Mouse (Mus musculus) liver, adult 2 months (tissue): ENCODE results near the gene Mettl3. TPM values are rescaled to one million over a fixed set of nuclear protein-coding genes. Genes with fewer than 3 reads are reported as not detected.

Experiments used
- DNase-seq: peaks from one replicate; pipeline ENCODE4 v3.0.0-alpha.2; 2011; ENCODE audit warnings: low read depth, low spot score; ENCODE audit errors: extremely low read depth
- H3K27ac ChIP-seq: fragments of 200-500 bp; replicated peaks from 2 replicates; pipeline ENCODE4 v1.5.1; 2012; ENCODE audit warnings: low read depth, mild to moderate bottlenecking, control low read depth, inconsistent platforms, low read length; ENCODE audit not compliant: insufficient read depth
- H3K27me3 ChIP-seq: fragments of 200-500 bp; 2 replicates; pipeline ENCODE4 v1.6.1; 2012; ENCODE audit warnings: mild to moderate bottlenecking, moderate library complexity, low read length, inconsistent platforms; ENCODE audit not compliant: control insufficient read depth, insufficient read depth
- H3K36me3 ChIP-seq: fragments of 200-500 bp; 2 replicates; pipeline ENCODE4 v1.6.1; 2012; ENCODE audit warnings: low read length, inconsistent platforms; ENCODE audit not compliant: control insufficient read depth, insufficient read depth
- H3K4me1 ChIP-seq: fragments of 200-500 bp; 2 replicates; pipeline ENCODE4 v1.6.1; 2011; ENCODE audit warnings: low read length; ENCODE audit not compliant: control insufficient read depth, insufficient read depth
- H3K4me3 ChIP-seq: fragments of 200-500 bp; 2 replicates; pipeline ENCODE4 v1.5.1; 2011; ENCODE audit warnings: low read depth, mild to moderate bottlenecking, control low read depth, low read length, moderate library complexity; ENCODE audit not compliant: insufficient read depth
- H3K79me2 ChIP-seq: fragments of 200-500 bp; 2 replicates; pipeline ENCODE4 v1.6.1; 2012; ENCODE audit warnings: inconsistent platforms, mild to moderate bottlenecking, low read length, moderate library complexity; ENCODE audit not compliant: control insufficient read depth, insufficient read depth
- H3K9ac ChIP-seq: fragments of 200-500 bp; 2 replicates; pipeline ENCODE4 v1.6.1; 2012; ENCODE audit warnings: low read depth, mild to moderate bottlenecking, control low read depth, inconsistent platforms, low read length
- CTCF ChIP-seq: fragments of 200-500 bp; IDR thresholded peaks from 2 replicates; pipeline ENCODE4 v1.5.1; 2011; ENCODE audit warnings: low read depth, low read length, control low read depth
- POLR2A ChIP-seq: fragments of 200-500 bp; IDR thresholded peaks from 2 replicates; pipeline ENCODE4 v1.6.1; 2011; ENCODE audit warnings: low read length, control low read depth; ENCODE audit not compliant: insufficient read depth; ENCODE audit errors: extremely low read depth
- WGBS: fragments of 180-500 bp; shearing (Covaris S2); methylation state at CpG from one replicate; pipeline ENCODE4 v1.1.7; 2018; 5-methylcytosine and 5-hydroxymethylcytosine counted together
- polyA plus RNA-seq: library from polyadenylated mRNA; depleted of rRNA; stranded (reverse); fragments of >200 nt; gene quantifications from 2 replicates; pipeline ENCODE4 v1.2.3, GENCODE M21; 2012; rRNA removed
- total RNA-seq: library from RNA; depleted of rRNA; stranded (reverse); fragments of >200 nt; gene quantifications from 2 replicates; pipeline ENCODE4 v1.2.3, GENCODE M21; 2014; rRNA removed

Mettl3 gene
- total and polyA plus RNA-seq, 2 experiments = 8.6 to 12.7 TPM

DNA sequence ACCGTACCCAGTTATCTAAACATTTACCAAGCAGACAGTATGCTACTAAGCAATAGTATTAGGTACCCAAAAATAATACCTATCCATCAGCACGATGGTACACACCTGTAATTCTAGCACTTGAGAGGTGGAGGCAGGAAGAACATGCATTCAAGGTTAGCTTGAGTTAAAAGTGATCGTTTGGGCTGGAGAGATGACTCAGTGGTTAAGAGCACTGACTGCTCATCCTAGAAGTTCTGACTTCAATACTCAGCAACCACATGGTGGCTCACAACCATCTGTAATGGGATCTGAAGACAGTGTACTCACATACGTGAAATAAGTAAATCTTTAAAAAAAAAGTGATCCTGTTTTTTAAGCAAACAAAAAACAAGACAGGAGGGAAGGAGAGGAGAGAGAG, 58.8 kb downstream of the Mettl3 start:
- 80% methylated on average over 4 of the region's 4 CpGs for WGBS
- no peak for DNase-seq
- H3K4me3 ChIP-seq = no peak overlapping the region
- no peak for TF ChIP-seq POLR2A
- no peak for TF ChIP-seq CTCF
- peaks cover 30% of the 10 kb centered on the region for H3K79me2 ChIP-seq
- no peaks in the 10 kb centered on the region for H3K36me3 ChIP-seq
- peaks cover 5% of the 10 kb centered on the region; the same call in 1 of the 2 replicates for H3K4me1 ChIP-seq
- no peaks in the 10 kb centered on the region for H3K27me3 ChIP-seq
- H3K27ac ChIP-seq = no peak overlapping the region
- H3K9ac ChIP-seq = no peak overlapping the region

Other genes starting within 250 kb of the Mettl3 start
- 77.5 and 84.4 TPM in 2 replicates for gene Hnrnpc, start 201.1 kb downstream of the Mettl3 start, total RNA-seq
- gene Hnrnpc, start 201.1 kb downstream of the Mettl3 start, polyA plus RNA-seq = 50.8 and 55.8 TPM in 2 replicates
- gene Rpgrip1, start 194.4 kb downstream of the Mettl3 start, total RNA-seq = 0.55 and 1.2 TPM in 2 replicates
- gene Rpgrip1, start 194.4 kb downstream of the Mettl3 start, polyA plus RNA-seq = 0.35 and 0.50 TPM in 2 replicates
- 13.6 and 16.0 TPM in 2 replicates for gene Supt16, start 107.7 kb downstream of the Mettl3 start, total RNA-seq
- 3.9 and 5.3 TPM in 2 replicates for gene Supt16, start 107.7 kb downstream of the Mettl3 start, polyA plus RNA-seq
- 20.4 and 22.7 TPM in 2 replicates for gene Chd8, start 47.3 kb downstream of the Mettl3 start, total RNA-seq
- gene Chd8, start 47.3 kb downstream of the Mettl3 start, polyA plus RNA-seq = 9.6 and 13.7 TPM in 2 replicates
- 13.0 and 14.6 TPM in 2 replicates for gene Tox4, start 26.0 kb downstream of the Mettl3 start, total RNA-seq
- 20.1 and 21.1 TPM in 2 replicates for gene Tox4, start 26.0 kb downstream of the Mettl3 start, polyA plus RNA-seq
- 1.3 and 1.7 TPM in 2 replicates for gene Rab2b, start 25.6 kb downstream of the Mettl3 start, total RNA-seq
- gene Rab2b, start 25.6 kb downstream of the Mettl3 start, polyA plus RNA-seq = 1.7 and 2.3 TPM in 2 replicates
- 0.74 and 0.94 TPM in 2 replicates for gene Sall2, start 23.6 kb upstream of the Mettl3 start, total RNA-seq
- gene Sall2, start 23.6 kb upstream of the Mettl3 start, polyA plus RNA-seq = 0.80 and 1.4 TPM in 2 replicates
- not detected in 2 replicates for gene Olfr1513, start 51.3 kb upstream of the Mettl3 start, total RNA-seq
- gene Olfr1513, start 51.3 kb upstream of the Mettl3 start, polyA plus RNA-seq = not detected in 2 replicates
- not detected in 2 replicates for gene Olfr1512, start 74.0 kb upstream of the Mettl3 start, total RNA-seq
- gene Olfr1512, start 74.0 kb upstream of the Mettl3 start, polyA plus RNA-seq = not detected in 2 replicates
- not detected in 2 replicates for gene Olfr1511, start 92.3 kb upstream of the Mettl3 start, total RNA-seq
- not detected in 2 replicates for gene Olfr1511, start 92.3 kb upstream of the Mettl3 start, polyA plus RNA-seq
- not detected in 2 replicates for gene Olfr1510, start 109.2 kb upstream of the Mettl3 start, total RNA-seq
- gene Olfr1510, start 109.2 kb upstream of the Mettl3 start, polyA plus RNA-seq = not detected in 2 replicates
- gene Olfr1509, start 137.9 kb upstream of the Mettl3 start, total RNA-seq = not detected in 2 replicates
- not detected in 2 replicates for gene Olfr1509, start 137.9 kb upstream of the Mettl3 start, polyA plus RNA-seq
- not detected in 2 replicates for gene Olfr1508, start 162.4 kb upstream of the Mettl3 start, total RNA-seq
- gene Olfr1508, start 162.4 kb upstream of the Mettl3 start, polyA plus RNA-seq = not detected in 2 replicates
- gene Olfr1507, start 190.6 kb upstream of the Mettl3 start, total RNA-seq = not detected in 2 replicates
- gene Olfr1507, start 190.6 kb upstream of the Mettl3 start, polyA plus RNA-seq = not detected in 2 replicates